Mouse (Mus musculus) limb, embryonic 12.5 days (tissue): ENCODE results near the gene Toe1. TPM values are rescaled to one million over a fixed set of nuclear protein-coding genes. Genes with fewer than 3 reads are reported as not detected.

Source experiments
- ATAC-seq: fragments of 200-750 bp; cut with Nextera tagmentation; 2 replicates; pipeline ENCODE4 v1.8.0; 2017; ENCODE audit warnings: low read depth, moderate TSS enrichment; ENCODE audit not compliant: insufficient number of reproducible peaks, insufficient read depth, low FRiP score, low TSS enrichment
- H3K27ac ChIP-seq: fragments of 300-500 bp; sonication (generic); 2 replicates; pipeline ENCODE4 v1.5.1; 2016; ENCODE audit warnings: mild to moderate bottlenecking, moderate library complexity
- H3K27me3 ChIP-seq: fragments of 300-500 bp; sonication (generic); 2 replicates; pipeline ENCODE4 v1.6.1; 2016; ENCODE audit warnings: mild to moderate bottlenecking, moderate library complexity
- H3K36me3 ChIP-seq: fragments of 300-500 bp; sonication (generic); 2 replicates; pipeline ENCODE4 v1.6.1; 2016; ENCODE audit warnings: mild to moderate bottlenecking, moderate library complexity
- H3K4me1 ChIP-seq: fragments of 300-500 bp; sonication (generic); replicated peaks from 2 replicates; pipeline ENCODE4 v1.6.1; 2016
- H3K4me2 ChIP-seq: fragments of 300-500 bp; sonication (generic); 2 replicates; pipeline ENCODE4 v1.6.1; 2016; ENCODE audit warnings: mild to moderate bottlenecking, moderate library complexity
- H3K4me3 ChIP-seq: fragments of 300-500 bp; sonication (generic); replicated peaks from 2 replicates; pipeline ENCODE4 v1.5.1; 2016; ENCODE audit warnings: mild to moderate bottlenecking
- H3K9ac ChIP-seq: fragments of 300-500 bp; sonication (generic); replicated peaks from 2 replicates; pipeline ENCODE4 v1.6.1; 2016; ENCODE audit warnings: mild to moderate bottlenecking, moderate library complexity
- H3K9me3 ChIP-seq: fragments of 300-500 bp; sonication (generic); 2 replicates; pipeline ENCODE4 v1.6.1; 2016; ENCODE audit warnings: mild to moderate bottlenecking, moderate library complexity
- WGBS: fragments of 180-500 bp; shearing (Covaris S2); methylation state at CpG from one replicate; pipeline ENCODE4 v1.1.7; 2016; 5-methylcytosine and 5-hydroxymethylcytosine counted together
- polyA plus RNA-seq: library from polyadenylated mRNA; unstranded; fragments of >200 nt; fragmentation: Nextera tagmentation; extraction: Ambion mirVana; gene quantifications from 2 replicates; pipeline ENCODE4 v1.2.1, GENCODE M21; 2016

Gene Toe1
- polyA plus RNA-seq, 1 experiment from 2014 or later: 40.8 TPM

GRCm38 (mm10) chr4:116792453-116792852 is 15.0 kb downstream of the Toe1 start:
- no peaks in the 10 kb centered on the region for H3K9me3 ChIP-seq
- H3K27ac ChIP-seq: no peak overlapping the region
- ATAC-seq: no peak
- WGBS: 86% methylated on average over 8 of the region's 8 CpGs
- 0 out of 2 replicates have a peak, but pooled peaks cover 9% of the 10 kb centered on the region for H3K36me3 ChIP-seq
- no peaks in the 10 kb centered on the region for H3K27me3 ChIP-seq
- H3K4me1 ChIP-seq: no peaks in the 10 kb centered on the region
- no peak overlapping the region for H3K4me3 ChIP-seq
- H3K4me2 ChIP-seq: no peak overlapping the region
- no peak overlapping the region for H3K9ac ChIP-seq

GRCm38 (mm10) chr4:116788956-116789355 is 18.5 kb downstream of the Toe1 start:
- Histone ChIP-seq H3K4me2 (no peak overlapping the region), H3K27ac (no peak overlapping the region), H3K27me3 (no peaks in the 10 kb centered on the region), H3K9me3 (no peaks in the 10 kb centered on the region), H3K4me1 (no peaks in the 10 kb centered on the region), H3K4me3 (no peak overlapping the region), H3K36me3 (0 out of 2 replicates have a peak, but pooled peaks cover 9% of the 10 kb centered on the region), H3K9ac (no peak overlapping the region)
- 5% methylated on average over 3 of the region's 3 CpGs for WGBS
- ATAC-seq: peak; percentile 37; the same call in 1 of the 2 replicates

- Histone ChIP-seq H3K4me3 (no peak overlapping the region), H3K9ac (no peak overlapping the region), H3K9me3 (no peaks in the 10 kb centered on the region), H3K4me1 (no peaks in the 10 kb centered on the region), H3K27ac (no peak overlapping the region), H3K36me3 (0 out of 2 replicates have a peak, but pooled peaks cover 7% of the 10 kb centered on the region), H3K4me2 (no peak overlapping the region), H3K27me3 (no peaks in the 10 kb centered on the region)
- WGBS: 44% methylated on average over 7 of the region's 7 CpGs
- ATAC-seq: no peak
Measured at GRCm38 (mm10) chr4:116787985-116788760, 19.3 kb downstream of the Toe1 start.

GRCm38 (mm10) chr4:116786587-116786986 is 20.9 kb downstream of the Toe1 start:
- Histone ChIP-seq H3K27me3 (no peaks in the 10 kb centered on the region), H3K4me2 (no peak overlapping the region), H3K4me1 (no peaks in the 10 kb centered on the region), H3K4me3 (no peak overlapping the region), H3K9ac (no peak overlapping the region), H3K36me3 (no peaks in the 10 kb centered on the region), H3K9me3 (no peaks in the 10 kb centered on the region), H3K27ac (no peak overlapping the region)
- WGBS: 100% methylated on average over 1 of the region's 1 CpGs
- no peak for ATAC-seq

GRCm38 (mm10) chr4:116782171-116782570 is 25.3 kb downstream of the Toe1 start:
- ATAC-seq: no peak
- Histone ChIP-seq H3K36me3 (no peaks in the 10 kb centered on the region), H3K9ac (0 out of 2 replicates have a peak overlapping the region, but pooled peaks have one; percentile 18), H3K4me2 (no peak overlapping the region), H3K27me3 (no peaks in the 10 kb centered on the region), H3K27ac (no peak overlapping the region), H3K9me3 (no peaks in the 10 kb centered on the region), H3K4me1 (no peaks in the 10 kb centered on the region), H3K4me3 (no peak overlapping the region)
- WGBS: 39% methylated on average over 8 of the region's 8 CpGs

- H3K4me2 ChIP-seq: no peak overlapping the region
- no peaks in the 10 kb centered on the region for H3K36me3 ChIP-seq
- H3K27me3 ChIP-seq: no peaks in the 10 kb centered on the region
- no peak overlapping the region for H3K9ac ChIP-seq
- H3K9me3 ChIP-seq: no peaks in the 10 kb centered on the region
- no peak overlapping the region for H3K4me3 ChIP-seq
- WGBS: 42% methylated on average over 2 of the region's 2 CpGs
- H3K4me1 ChIP-seq: no peaks in the 10 kb centered on the region
- no peak overlapping the region for H3K27ac ChIP-seq
- no peak for ATAC-seq
Measured at GRCm38 (mm10) chr4:116781366-116781765, 26.1 kb downstream of the Toe1 start.

GRCm38 (mm10) chr4:116780541-116780940 is 26.9 kb downstream of the Toe1 start:
- 62% methylated on average over 2 of the region's 2 CpGs for WGBS
- H3K9ac ChIP-seq: no peak overlapping the region
- no peak overlapping the region for H3K4me2 ChIP-seq
- no peak overlapping the region for H3K27ac ChIP-seq
- H3K27me3 ChIP-seq: no peaks in the 10 kb centered on the region
- H3K4me1 ChIP-seq: no peaks in the 10 kb centered on the region
- no peaks in the 10 kb centered on the region for H3K9me3 ChIP-seq
- no peak overlapping the region for H3K4me3 ChIP-seq
- ATAC-seq: no peak
- H3K36me3 ChIP-seq: no peaks in the 10 kb centered on the region

- H3K9ac ChIP-seq: no peak overlapping the region
- no peaks in the 10 kb centered on the region for H3K4me1 ChIP-seq
- ATAC-seq: no peak
- H3K9me3 ChIP-seq: no peaks in the 10 kb centered on the region
- H3K27ac ChIP-seq: no peak overlapping the region
- H3K4me3 ChIP-seq: no peak overlapping the region
- no peaks in the 10 kb centered on the region for H3K27me3 ChIP-seq
- 89% methylated on average over 3 of the region's 3 CpGs for WGBS
- no peaks in the 10 kb centered on the region; the same call in 1 of the 2 replicates for H3K36me3 ChIP-seq
- H3K4me2 ChIP-seq: no peak overlapping the region
Measured at GRCm38 (mm10) chr4:116777079-116777478, 30.4 kb downstream of the Toe1 start.

- no peaks in the 10 kb centered on the region for H3K4me1 ChIP-seq
- no peak overlapping the region for H3K4me2 ChIP-seq
- H3K9me3 ChIP-seq: no peaks in the 10 kb centered on the region
- no peaks in the 10 kb centered on the region for H3K27me3 ChIP-seq
- H3K4me3 ChIP-seq: no peak overlapping the region
- H3K27ac ChIP-seq: no peak overlapping the region
- no peak for ATAC-seq
- WGBS: 89% methylated on average over 5 of the region's 5 CpGs
- no peak overlapping the region for H3K9ac ChIP-seq
- no peaks in the 10 kb centered on the region; the same call in 1 of the 2 replicates for H3K36me3 ChIP-seq
Measured at GRCm38 (mm10) chr4:116776391-116776790, 31.0 kb downstream of the Toe1 start.

GRCm38 (mm10) chr4:116769060-116769459 is 38.4 kb downstream of the Toe1 start:
- H3K27ac ChIP-seq: no peak overlapping the region
- H3K4me3 ChIP-seq: no peak overlapping the region
- H3K27me3 ChIP-seq: no peaks in the 10 kb centered on the region
- H3K36me3 ChIP-seq: no peaks in the 10 kb centered on the region; the same call in 1 of the 2 replicates
- H3K9me3 ChIP-seq: no peaks in the 10 kb centered on the region
- H3K9ac ChIP-seq: no peak overlapping the region
- H3K4me1 ChIP-seq: no peaks in the 10 kb centered on the region
- no peak for ATAC-seq
- no peak overlapping the region for H3K4me2 ChIP-seq

GRCm38 (mm10) chr4:116768510-116768909 is 38.9 kb downstream of the Toe1 start:
- Histone ChIP-seq H3K4me3 (no peak overlapping the region), H3K27ac (no peak overlapping the region), H3K36me3 (no peaks in the 10 kb centered on the region; the same call in 1 of the 2 replicates), H3K27me3 (no peaks in the 10 kb centered on the region), H3K9me3 (no peaks in the 10 kb centered on the region), H3K4me2 (no peak overlapping the region), H3K9ac (no peak overlapping the region), H3K4me1 (no peaks in the 10 kb centered on the region)
- ATAC-seq: no peak
- 82% methylated on average over 5 of the region's 5 CpGs for WGBS

GRCm38 (mm10) chr4:116764001-116764400 is 43.4 kb downstream of the Toe1 start:
- Histone ChIP-seq H3K9ac (no peak overlapping the region), H3K9me3 (no peaks in the 10 kb centered on the region), H3K4me2 (no peak overlapping the region), H3K36me3 (no peaks in the 10 kb centered on the region), H3K27ac (no peak overlapping the region), H3K27me3 (no peaks in the 10 kb centered on the region), H3K4me3 (no peak overlapping the region), H3K4me1 (no peaks in the 10 kb centered on the region)
- ATAC-seq: no peak
- 91% methylated on average over 5 of the region's 5 CpGs for WGBS
